Mouse (Mus musculus) spleen, adult 12 weeks (tissue): Measurements from ENCODE around the gene Calhm1.
"Not testable (repeated sequence)": the region's sequence is repeated elsewhere in the genome, so short reads cannot be mapped to it uniquely, and the experiment has no call there.

ENCODE experiments used
- DNase-seq: peaks from one replicate; pipeline ENCODE4 v3.0.0; 2022; ENCODE audit warnings: low spot score

Gene Calhm1

GRCm38 (mm10) chr19:47152062-47152369 is 8.0 kb upstream of the Calhm1 start:
- DNase-seq, result no peak

DNA sequence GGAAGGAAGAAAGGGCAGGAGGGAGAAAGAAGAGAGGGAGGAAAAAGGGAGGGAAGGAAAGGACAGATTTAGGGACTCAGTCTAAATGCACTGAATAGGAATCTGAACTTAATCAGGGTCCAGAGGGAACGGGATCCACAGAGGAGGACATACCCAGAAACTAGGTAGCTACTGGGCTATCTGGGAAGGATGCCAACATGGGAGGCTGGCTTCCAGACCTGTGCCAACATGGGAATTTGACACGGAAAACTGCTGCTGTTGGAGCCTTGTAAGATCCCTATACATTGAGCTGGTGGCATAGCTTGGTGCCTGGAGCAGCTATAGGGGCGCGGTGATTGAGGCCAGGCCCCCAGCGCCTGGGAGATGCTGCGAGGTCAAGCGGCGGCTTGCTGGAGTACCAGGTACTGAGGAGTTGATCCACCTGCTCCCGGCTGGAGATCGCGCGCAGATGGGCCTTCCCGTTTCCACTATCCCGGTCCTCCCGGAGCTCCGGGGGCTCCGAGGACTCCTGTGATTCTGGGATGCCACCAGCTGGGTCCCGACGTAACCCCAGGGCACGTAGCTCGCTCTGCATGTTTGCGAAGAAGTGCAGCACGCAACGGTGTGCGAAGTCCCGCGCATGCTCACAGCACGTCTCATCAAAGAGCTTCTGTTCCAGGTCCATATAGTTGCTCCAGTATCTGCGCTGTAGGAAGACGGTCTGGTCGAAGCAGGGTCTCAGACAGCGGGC is 7.4 kb upstream of the Calhm1 start:
- no peak for DNase-seq

DNA sequence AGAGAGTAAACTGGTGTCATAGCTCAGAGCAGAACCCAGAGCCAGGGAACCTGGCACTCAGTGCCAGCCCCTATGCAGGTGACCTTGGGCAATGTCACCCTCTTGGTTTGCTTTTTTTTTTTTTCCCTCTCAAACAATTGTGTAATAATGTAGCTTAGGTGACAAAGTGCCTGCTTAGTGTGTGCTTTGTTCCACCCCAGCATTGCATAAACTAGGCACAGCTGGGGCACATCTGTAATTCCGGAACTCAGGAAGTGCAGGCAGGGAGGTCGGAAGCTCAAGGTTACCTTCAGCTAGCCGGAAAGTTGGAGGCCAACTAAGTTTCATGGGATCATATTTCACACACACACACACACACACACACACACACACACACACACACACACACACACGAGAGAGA is 5.8 kb upstream of the Calhm1 start:
- no peak for DNase-seq

- no peak for DNase-seq
Observed at GRCm38 (mm10) chr19:47148267-47148847, 4.3 kb upstream of the Calhm1 start.

DNA sequence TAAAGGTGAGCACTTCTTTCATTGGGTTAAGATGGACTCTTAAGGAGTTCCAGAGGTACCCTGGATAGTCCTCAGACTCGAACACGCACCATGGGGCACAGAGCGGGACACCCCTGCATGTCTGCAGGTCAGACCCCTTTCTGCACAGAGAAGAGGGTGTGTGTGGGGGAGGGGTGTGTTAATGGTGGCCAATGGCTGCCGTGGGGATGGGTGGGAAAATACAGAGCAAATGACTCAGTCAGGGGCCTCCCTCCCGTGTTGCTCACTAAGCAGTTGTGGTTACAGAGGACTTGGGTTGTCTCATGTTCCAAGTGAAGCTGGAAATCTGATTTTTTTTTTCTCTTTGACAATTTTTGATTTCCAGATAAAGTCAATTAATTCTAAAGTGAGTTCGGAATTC is 1.6 kb downstream of the Calhm1 start:
- DNase-seq, result no peak

DNA sequence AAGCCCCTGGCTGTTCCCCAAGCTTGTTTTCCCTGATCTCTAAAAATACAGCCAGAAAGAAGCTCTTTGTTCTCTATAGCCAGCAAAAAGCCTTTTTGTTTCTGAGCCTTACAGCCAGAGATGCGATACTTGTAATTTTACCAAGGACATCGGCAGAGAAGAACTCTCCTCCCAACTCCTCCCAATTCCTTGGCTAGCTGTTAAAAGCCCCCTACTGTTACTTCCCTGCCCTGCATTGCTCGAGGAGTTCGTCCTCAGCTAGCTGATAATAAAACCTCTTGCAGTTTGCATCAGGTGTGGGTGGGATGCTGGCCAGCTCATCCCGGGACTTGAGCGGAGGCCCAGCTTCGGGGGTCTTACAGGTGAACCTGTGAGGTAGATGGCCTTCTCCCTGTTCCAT is 4.4 kb downstream of the Calhm1 start:
- not testable (repeated sequence) for DNase-seq

- no peak for DNase-seq
Observed at GRCm38 (mm10) chr19:47137771-47138421, 6.2 kb downstream of the Calhm1 start, which contains the start of gene Calhm2. TSS of gene Calhm2 (minus strand) at chr19:47138294.

GRCm38 (mm10) chr19:47137051-47137581 is 6.9 kb downstream of the Calhm1 start:
- DNase-seq, result no peak

DNA sequence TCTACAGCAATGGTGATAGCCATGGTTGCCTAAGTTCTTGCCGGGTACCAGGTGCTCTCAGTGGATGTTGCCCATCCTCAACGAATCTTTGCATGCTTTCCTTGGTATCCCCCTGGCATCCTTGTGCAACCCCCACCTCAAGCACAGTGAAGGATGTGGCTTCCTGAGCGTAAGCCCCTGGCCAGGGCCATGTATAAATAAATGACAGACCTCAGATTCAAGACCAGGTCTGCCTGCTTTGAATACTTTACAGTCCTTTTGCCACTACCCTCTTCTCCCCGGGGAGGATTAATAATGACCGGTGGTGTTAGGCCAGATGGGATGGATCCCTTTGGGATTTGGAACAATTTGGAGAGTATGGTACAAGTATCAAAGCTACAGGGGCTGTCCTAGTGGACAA is 7.9 kb downstream of the Calhm1 start:
- no peak for DNase-seq

GRCm38 (mm10) chr19:47135568-47135967 is 8.5 kb downstream of the Calhm1 start:
- no peak for DNase-seq

DNA sequence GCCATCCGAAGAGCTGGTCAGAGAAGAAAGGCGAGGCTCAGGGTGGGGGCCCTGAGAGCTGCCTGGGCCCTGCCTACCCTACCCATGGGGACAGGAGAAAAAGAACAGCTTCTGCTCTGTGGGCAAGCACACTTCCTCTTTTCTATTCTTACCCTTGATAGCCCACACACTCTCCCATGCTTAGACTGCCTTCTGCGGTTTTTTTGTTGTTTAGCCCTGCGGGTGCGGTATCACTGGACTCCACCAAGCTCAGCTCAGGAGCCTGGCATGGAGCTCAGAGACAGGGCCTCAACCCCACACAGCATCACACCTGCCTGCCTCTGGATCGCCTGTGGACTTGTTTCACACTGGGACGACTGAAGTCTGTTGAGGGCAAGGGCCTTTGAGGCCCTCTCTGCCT is 10.9 kb downstream of the Calhm1 start:
- DNase-seq, result no peak

GRCm38 (mm10) chr19:47130551-47131125 is 13.4 kb downstream of the Calhm1 start:
- DNase-seq, result no peak

DNA sequence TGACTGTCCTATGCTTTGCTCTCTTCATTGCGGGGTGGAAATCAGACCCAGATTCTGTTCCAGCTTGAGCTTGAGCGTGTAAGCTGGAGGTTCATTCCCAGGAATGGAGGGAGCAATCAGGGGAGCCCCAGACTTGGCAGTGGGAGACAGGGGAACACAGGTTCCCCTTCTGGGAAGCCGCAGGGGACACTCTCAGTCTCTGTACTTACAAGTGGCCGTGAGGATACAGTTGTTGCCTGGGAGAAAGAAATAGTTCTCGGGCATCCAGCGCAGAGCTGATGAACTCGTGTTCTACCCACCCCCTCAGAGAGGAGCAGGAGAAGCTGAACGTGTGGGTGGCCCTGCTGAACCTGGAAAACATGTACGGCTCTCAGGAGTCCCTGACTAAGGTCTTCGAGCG is 15.2 kb downstream of the Calhm1 start:
- DNase-seq, result no peak

DNA sequence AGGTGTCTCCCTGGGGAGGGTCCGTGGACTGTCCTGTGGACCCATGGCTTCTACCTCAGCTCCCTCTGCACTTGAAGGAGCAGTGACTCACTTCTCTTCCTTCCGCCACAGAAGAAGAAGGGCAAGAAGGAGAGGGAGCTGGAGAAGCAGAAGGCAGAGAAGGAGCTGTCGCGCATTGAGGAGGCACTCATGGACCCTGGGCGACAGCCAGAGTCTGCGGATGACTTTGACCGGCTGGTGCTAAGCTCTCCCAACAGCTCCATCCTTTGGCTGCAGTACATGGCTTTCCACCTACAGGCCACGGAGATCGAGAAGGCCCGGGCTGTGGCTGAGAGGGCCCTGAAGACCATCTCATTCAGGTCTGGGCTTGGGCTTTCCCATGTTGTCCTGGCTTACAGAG is 15.9 kb downstream of the Calhm1 start:
- no peak for DNase-seq

DNA sequence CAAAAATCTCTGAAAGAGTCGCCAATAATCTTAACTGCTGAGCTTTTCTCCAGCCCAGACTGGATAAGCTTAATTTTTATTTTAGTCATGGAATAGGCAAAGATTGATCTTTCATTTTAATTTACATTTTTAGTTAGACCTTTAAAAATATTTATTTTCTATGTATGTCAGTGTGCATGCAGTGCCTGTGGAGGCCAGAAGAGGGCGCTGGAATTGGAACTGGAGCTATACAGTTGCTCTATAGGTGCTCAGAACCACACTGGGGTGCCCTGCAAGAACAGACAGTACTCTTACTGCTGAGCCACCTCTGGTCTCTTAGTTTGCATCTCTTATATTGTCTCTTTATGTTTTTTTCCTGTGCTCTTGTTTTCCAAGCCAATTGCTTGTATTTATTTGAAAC is 21.3 kb downstream of the Calhm1 start:
- peak; percentile 33 for DNase-seq

DNA sequence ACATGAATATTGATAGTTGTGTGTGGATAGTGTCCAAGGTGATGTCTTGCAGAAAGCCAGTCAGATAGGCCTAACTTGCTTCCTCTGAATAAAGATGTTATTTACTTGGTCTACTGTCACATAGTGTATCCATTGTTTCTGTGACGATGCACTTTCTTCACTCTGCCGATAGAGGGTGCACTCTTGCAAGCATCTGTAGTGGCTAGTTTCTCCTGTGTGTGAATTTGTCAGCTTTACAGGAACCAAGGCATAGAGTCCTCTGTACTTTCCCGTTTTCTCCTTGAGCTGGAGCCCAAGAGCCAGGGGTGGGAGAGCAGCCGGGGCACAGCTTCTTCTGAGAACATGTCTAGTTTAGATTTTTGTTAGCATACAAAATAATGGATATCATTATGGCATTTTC is 23.0 kb downstream of the Calhm1 start:
- DNase-seq, result no peak

DNA sequence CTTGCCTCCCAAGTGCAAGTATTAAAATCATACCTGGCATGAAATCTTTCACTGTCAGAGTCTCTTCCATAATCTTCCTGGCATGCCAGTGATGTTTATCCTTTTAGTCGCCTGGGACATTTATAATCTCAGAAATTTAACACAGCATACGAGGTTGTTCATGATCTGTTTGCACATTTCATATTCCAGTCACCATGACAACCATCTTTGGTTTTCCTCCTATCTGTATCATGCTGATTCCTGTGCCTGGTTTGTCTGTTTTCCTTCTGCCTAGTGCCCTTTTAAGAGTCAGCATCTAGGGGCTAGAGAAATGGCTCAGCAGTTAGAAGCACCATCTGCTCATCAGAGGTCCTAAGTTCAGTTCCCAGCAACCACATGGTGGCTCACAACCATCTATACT is 25.4 kb downstream of the Calhm1 start:
- no peak for DNase-seq

DNA sequence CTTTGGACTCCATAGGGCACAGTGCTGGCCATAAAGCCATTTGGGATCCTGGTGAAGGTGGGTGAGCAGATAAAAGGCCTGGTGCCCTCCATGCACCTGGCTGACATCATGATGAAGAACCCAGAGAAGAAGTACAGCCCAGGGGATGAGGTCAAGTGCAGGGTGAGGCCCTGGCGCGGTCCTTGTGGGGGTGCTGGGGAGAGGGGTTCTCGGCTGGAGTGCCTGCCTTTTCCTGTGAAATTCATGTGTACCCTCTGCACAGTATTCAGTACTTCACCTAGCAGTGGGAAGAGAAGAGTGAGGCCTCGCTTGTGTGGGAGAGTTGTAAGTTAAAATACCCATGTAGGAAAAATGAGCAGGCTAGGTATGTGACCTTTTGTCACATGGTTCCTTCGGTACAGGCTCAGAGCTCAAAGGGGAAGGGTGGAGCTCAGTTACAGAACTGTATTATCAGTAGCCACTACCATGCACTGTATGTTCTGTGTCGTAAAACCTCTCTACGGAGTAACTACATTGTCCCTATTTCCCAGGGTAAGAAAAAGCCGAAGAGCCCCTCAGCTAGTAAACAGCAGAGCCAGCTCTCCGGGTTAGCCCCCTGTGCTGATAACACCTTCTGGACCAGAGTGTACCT is 39.3 kb downstream of the Calhm1 start:
- DNase-seq, result no peak

DNA sequence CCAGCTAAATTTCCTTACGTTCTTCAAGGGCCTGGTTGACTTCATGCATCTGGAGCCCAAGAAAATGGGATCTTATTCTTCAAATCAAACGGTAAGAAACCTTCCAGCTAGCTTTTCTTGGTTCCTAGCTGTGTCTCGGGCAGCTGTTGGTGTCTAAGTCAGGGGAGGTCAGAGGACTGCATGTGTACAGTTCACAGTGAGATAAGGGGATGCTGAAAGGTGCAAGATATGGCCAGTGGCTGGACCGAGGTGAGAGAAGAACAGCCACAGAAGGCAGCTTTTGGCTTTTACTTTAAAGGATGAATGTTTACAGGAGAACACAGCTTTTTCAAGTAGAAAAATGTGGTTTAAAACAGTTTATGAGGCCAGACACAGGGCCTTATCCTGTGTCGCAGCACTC is 43.0 kb downstream of the Calhm1 start:
- DNase-seq, result no peak
